Mouse (Mus musculus) E14TG2a.4 (cell line): ENCODE results near the gene Ces3b.

ENCODE experiments used
- H3K27me3 ChIP-seq: 2 replicates; pipeline ENCODE4 v1.6.1; 2014; ENCODE audit warnings: low read length, control low read depth; ENCODE audit not compliant: insufficient read depth
- H3K36me3 ChIP-seq: 2 replicates; pipeline ENCODE4 v1.6.1; 2014; ENCODE audit warnings: low read length, control low read depth; ENCODE audit not compliant: insufficient read depth
- H3K4me1 ChIP-seq: replicated peaks from 2 replicates; pipeline ENCODE4 v1.6.1; 2014; ENCODE audit warnings: low read depth, low read length, control low read depth
- H3K4me3 ChIP-seq: replicated peaks from 2 replicates; pipeline ENCODE4 v1.5.1; 2014; ENCODE audit warnings: mild to moderate bottlenecking, low read length
- H3K9me3 ChIP-seq: 2 replicates; pipeline ENCODE4 v1.6.1; 2014; ENCODE audit warnings: low read length, control low read depth
- CTCF ChIP-seq: conservative IDR thresholded peaks from 2 replicates; pipeline ENCODE4 v1.5.1; 2014; ENCODE audit warnings: low read length
- NANOG ChIP-seq: IDR thresholded peaks from 2 replicates; pipeline ENCODE4 v1.6.1; 2014; ENCODE audit warnings: borderline replicate concordance, low read length, mixed read lengths
- POU5F1 ChIP-seq: IDR thresholded peaks from 2 replicates; pipeline ENCODE4 v1.6.1; 2014; ENCODE audit warnings: low read length, borderline replicate concordance

The Ces3b gene

GRCm38 (mm10) chr8:105104220-105104619 lies 20.7 kb downstream of the Ces3b start:
- Histone ChIP-seq H3K4me1 (peaks cover 5% of the 10 kb centered on the region), H3K27me3 (no peaks in the 10 kb centered on the region), H3K4me3 (no peak overlapping the region), H3K36me3 (no peaks in the 10 kb centered on the region), H3K9me3 (peaks cover 47% of the 10 kb centered on the region)
- TF ChIP-seq CTCF = no peak
- TF ChIP-seq POU5F1 = no peak
- TF ChIP-seq NANOG = no peak

- H3K36me3 ChIP-seq = no peaks in the 10 kb centered on the region
- no peaks in the 10 kb centered on the region for H3K4me1 ChIP-seq
- no peak overlapping the region for H3K4me3 ChIP-seq
- H3K9me3 ChIP-seq = no peaks in the 10 kb centered on the region
- TF ChIP-seq CTCF = no peak
- peaks cover 13% of the 10 kb centered on the region for H3K27me3 ChIP-seq
Observed at GRCm38 (mm10) chr8:105129864-105130263, 46.3 kb downstream of the Ces3b start.

GRCm38 (mm10) chr8:105131509-105131908 lies 48.0 kb downstream of the Ces3b start, which contains the start of gene Ces4a:
TSS of gene Ces4a (plus strand) at chr8:105131800.
- H3K4me1 ChIP-seq = no peaks in the 10 kb centered on the region
- TF ChIP-seq CTCF (no peak), NANOG (no peak), POU5F1 (no peak)
- no peaks in the 10 kb centered on the region for H3K9me3 ChIP-seq
- H3K27me3 ChIP-seq = peaks cover 15% of the 10 kb centered on the region
- no peaks in the 10 kb centered on the region for H3K36me3 ChIP-seq
- H3K4me3 ChIP-seq = no peak within 1 kb of the TSS

- Histone ChIP-seq H3K4me1 (peaks cover 16% of the 10 kb centered on the region), H3K27me3 (peaks cover 38% of the 10 kb centered on the region), H3K4me3 (peak overlapping the region; percentile 50), H3K36me3 (no peaks in the 10 kb centered on the region), H3K9me3 (no peaks in the 10 kb centered on the region)
- TF ChIP-seq CTCF = peak; percentile 93
- TF ChIP-seq NANOG = no peak
- TF ChIP-seq POU5F1 = no peak
Observed at GRCm38 (mm10) chr8:105138423-105138822, 54.9 kb downstream of the Ces3b start.

GRCm38 (mm10) chr8:105142395-105142794 lies 58.8 kb downstream of the Ces3b start:
- TF ChIP-seq NANOG = no peak
- no peaks in the 10 kb centered on the region for H3K9me3 ChIP-seq
- peaks cover 16% of the 10 kb centered on the region for H3K4me1 ChIP-seq
- no peaks in the 10 kb centered on the region for H3K36me3 ChIP-seq
- peaks cover 67% of the 10 kb centered on the region for H3K27me3 ChIP-seq
- H3K4me3 ChIP-seq = peak overlapping the region; percentile 66
